Mouse (Mus musculus): ENCODE data around the gene Exosc3.
"Not testable (repeated sequence)": the region's sequence is repeated elsewhere in the genome, so short reads cannot be mapped to it uniquely, and the experiment has no call there.

The Exosc3 gene

GRCm38 (mm10) chr4:45342286-45343155, at the start of gene Exosc3:
Gene Exosc3 (minus strand): TSS chr4:45342732.
- DNase-seq (ENCODE audit: extremely low read depth, insufficient read length, low spot score): peak; percentile 79

GRCm38 (mm10) chr4:45392099-45392498, 49.6 kb upstream of the Exosc3 start:
- DNase-seq (ENCODE audit: extremely low read depth, insufficient read length, low spot score): no peak

- DNase-seq (ENCODE audit: extremely low read depth, insufficient read length, low spot score): not testable (repeated sequence)
Observed at GRCm38 (mm10) chr4:45387296-45387695, 44.8 kb upstream of the Exosc3 start.

- DNase-seq (ENCODE audit: extremely low read depth, insufficient read length, low spot score): not testable (repeated sequence)
Observed at GRCm38 (mm10) chr4:45382133-45382532, 39.6 kb upstream of the Exosc3 start.

- DNase-seq (ENCODE audit: extremely low read depth, insufficient read length, low spot score): not testable (repeated sequence)
Observed at GRCm38 (mm10) chr4:45380903-45381580, 38.5 kb upstream of the Exosc3 start.

GRCm38 (mm10) chr4:45376573-45376972, 34.0 kb upstream of the Exosc3 start:
- DNase-seq (ENCODE audit: extremely low read depth, insufficient read length, low spot score): no peak

- no peak for DNase-seq (ENCODE audit: extremely low read depth, insufficient read length, low spot score)
Observed at GRCm38 (mm10) chr4:45374879-45375278, 32.3 kb upstream of the Exosc3 start.

- DNase-seq (ENCODE audit: extremely low read depth, insufficient read length, low spot score): no peak
Observed at GRCm38 (mm10) chr4:45371261-45371660, 28.7 kb upstream of the Exosc3 start.

GRCm38 (mm10) chr4:45356653-45357052, 14.1 kb upstream of the Exosc3 start:
- DNase-seq (ENCODE audit: extremely low read depth, insufficient read length, low spot score): no peak

GRCm38 (mm10) chr4:45341669-45342249, 773 bp downstream of the Exosc3 start, which contains the start of gene Dcaf10:
Gene Dcaf10 (plus strand): TSS chr4:45342101.
- DNase-seq (ENCODE audit: extremely low read depth, insufficient read length, low spot score): peak; percentile 94

GRCm38 (mm10) chr4:45341226-45341625, 1.3 kb downstream of the Exosc3 start:
- no peak for DNase-seq (ENCODE audit: extremely low read depth, insufficient read length, low spot score)

- no peak for DNase-seq (ENCODE audit: extremely low read depth, insufficient read length, low spot score)
Observed at GRCm38 (mm10) chr4:45332466-45332865, 10.1 kb downstream of the Exosc3 start.

- no peak for DNase-seq (ENCODE audit: extremely low read depth, insufficient read length, low spot score)
Observed at GRCm38 (mm10) chr4:45331139-45331538, 11.4 kb downstream of the Exosc3 start.

- peak; percentile 94 for DNase-seq (ENCODE audit: extremely low read depth, insufficient read length, low spot score)
Observed at GRCm38 (mm10) chr4:45320159-45320816, 22.2 kb downstream of the Exosc3 start.

GRCm38 (mm10) chr4:45311056-45311455, 31.5 kb downstream of the Exosc3 start:
- DNase-seq (ENCODE audit: extremely low read depth, insufficient read length, low spot score): no peak

GRCm38 (mm10) chr4:45308606-45309005, 33.9 kb downstream of the Exosc3 start:
- no peak for DNase-seq (ENCODE audit: extremely low read depth, insufficient read length, low spot score)

GRCm38 (mm10) chr4:45308046-45308445, 34.5 kb downstream of the Exosc3 start:
- no peak for DNase-seq (ENCODE audit: extremely low read depth, insufficient read length, low spot score)

- no peak for DNase-seq (ENCODE audit: extremely low read depth, insufficient read length, low spot score)
Observed at GRCm38 (mm10) chr4:45305536-45305935, 37.0 kb downstream of the Exosc3 start.

GRCm38 (mm10) chr4:45296662-45297564, 45.6 kb downstream of the Exosc3 start, which contains the start of gene Trmt10b:
Gene Trmt10b (plus strand): TSS chr4:45297127.
- DNase-seq (ENCODE audit: extremely low read depth, insufficient read length, low spot score): peak; percentile 82

GRCm38 (mm10) chr4:45287906-45288305, 54.6 kb downstream of the Exosc3 start:
- DNase-seq (ENCODE audit: extremely low read depth, insufficient read length, low spot score): no peak
